18 mouse cellular contexts compared by ENCODE assay signal in the genomic region with DNA sequence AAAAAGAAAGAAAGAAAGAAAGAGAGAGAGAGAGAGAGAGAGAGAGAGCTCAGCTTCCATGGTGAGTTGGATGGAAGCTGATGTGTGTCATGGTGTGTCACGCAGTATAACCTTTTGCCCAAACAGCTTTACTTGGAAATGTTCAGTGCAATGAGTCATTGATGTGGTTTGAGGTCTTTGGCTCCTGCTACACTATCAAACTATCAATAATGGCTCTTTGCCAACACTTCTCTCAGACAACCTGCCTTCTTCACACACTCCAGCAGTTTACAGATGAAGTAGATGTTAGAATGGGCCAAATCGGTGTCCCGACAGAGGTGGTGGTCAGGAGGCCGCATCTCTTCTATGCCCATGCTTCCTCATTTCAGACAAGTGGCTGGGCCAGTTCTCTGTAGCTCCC.
"Had no signal": no experiment of that assay in that cellular context is flagged by ENCODE, and none has a peak within 500 bp of the region (broad histone marks: within the 10 kb centered on the region; RNA-seq: fewer than 3 reads in every experiment).

No protein-coding gene starts in this region.

- ATAC-seq: midbrain, embryonic 16.5 days had no signal

- H3K36me3 ChIP-seq: midbrain, embryonic 10.5 days; midbrain, embryonic 12.5 days; neural tube, embryonic 13.5 days; neural tube, embryonic 15.5 days; stomach, embryonic 15.5 days had no signal

- H3K9me3 ChIP-seq: midbrain, embryonic 10.5 days; midbrain, embryonic 12.5 days; neural tube, embryonic 13.5 days; neural tube, embryonic 15.5 days; stomach, embryonic 15.5 days had no signal

- H3K4me1 ChIP-seq: midbrain, embryonic 10.5 days; midbrain, embryonic 12.5 days; neural tube, embryonic 13.5 days; neural tube, embryonic 15.5 days; stomach, embryonic 15.5 days had no signal

- DNase-seq: lung, adult 18-20 months; lung, embryonic 14.5 days; lung, postnatal 10 days; lung, postnatal 4 days; midbrain, embryonic 14.5 days; retina, postnatal 1 day; right cerebral cortex, adult 18-20 months; right cerebral cortex, postnatal 14 days; thymus, adult 18-20 months; thymus, postnatal 14 days; thymus, postnatal 36 days had no signal

- H3K27ac ChIP-seq: midbrain, embryonic 10.5 days; midbrain, embryonic 12.5 days; neural tube, embryonic 13.5 days; neural tube, embryonic 15.5 days; stomach, embryonic 15.5 days had no signal

- H3K4me2 ChIP-seq: lung, embryonic 14.5 days; midbrain, embryonic 12.5 days; neural tube, embryonic 13.5 days; neural tube, embryonic 15.5 days; stomach, embryonic 15.5 days had no signal

- H3K27me3 ChIP-seq: midbrain, embryonic 12.5 days; neural tube, embryonic 13.5 days; neural tube, embryonic 15.5 days; stomach, embryonic 15.5 days had no signal

- H3K4me3 ChIP-seq: midbrain, embryonic 10.5 days; midbrain, embryonic 12.5 days; myocyte; neural tube, embryonic 13.5 days; neural tube, embryonic 15.5 days; stomach, embryonic 15.5 days had no signal

- H3K9ac ChIP-seq: lung, embryonic 14.5 days; midbrain, embryonic 12.5 days; neural tube, embryonic 13.5 days; neural tube, embryonic 15.5 days; stomach, embryonic 15.5 days had no signal
